Mouse (Mus musculus) forebrain, postnatal 0 days (tissue): ENCODE results near the gene Gm340. TPM values are rescaled to one million over a fixed set of nuclear protein-coding genes. Genes with fewer than 3 reads are reported as not detected.

ENCODE experiments used
- ATAC-seq: fragments of 200-750 bp; cut with Nextera tagmentation; 2 replicates; pipeline ENCODE4 v1.8.0; 2017; ENCODE audit warnings: mild to moderate bottlenecking, moderate library complexity
- DNase-seq: peaks from one replicate; pipeline ENCODE4 v3.0.0-alpha.2; 2015
- H3K27ac ChIP-seq: fragments of 300-500 bp; sonication (generic); 2 replicates; pipeline ENCODE4 v1.5.1; 2014; ENCODE audit warnings: low read depth, mild to moderate bottlenecking, antibody characterized with exemption, low read length, moderate library complexity, mixed read lengths
- H3K27me3 ChIP-seq: fragments of 300-500 bp; sonication (generic); 2 replicates; pipeline ENCODE4 v1.6.1; 2014; ENCODE audit warnings: mild to moderate bottlenecking, low read length, mixed read lengths; ENCODE audit not compliant: insufficient read depth
- H3K36me3 ChIP-seq: fragments of 300-500 bp; sonication (generic); 2 replicates; pipeline ENCODE4 v1.6.1; 2014; ENCODE audit warnings: mild to moderate bottlenecking, moderate library complexity; ENCODE audit not compliant: insufficient read depth
- H3K4me1 ChIP-seq: fragments of 300-500 bp; sonication (generic); 2 replicates; pipeline ENCODE4 v1.6.1; 2014; ENCODE audit warnings: antibody characterized with exemption; ENCODE audit not compliant: insufficient read depth
- H3K4me2 ChIP-seq: fragments of 300-500 bp; sonication (generic); 2 replicates; pipeline ENCODE4 v1.6.1; 2014; ENCODE audit warnings: low read depth, mild to moderate bottlenecking, moderate library complexity
- H3K4me3 ChIP-seq: fragments of 300-500 bp; sonication (generic); 2 replicates; pipeline ENCODE4 v1.5.1; 2014; ENCODE audit warnings: low read depth, low read length, mixed read lengths
- H3K9ac ChIP-seq: fragments of 300-500 bp; sonication (generic); 2 replicates; pipeline ENCODE4 v1.6.1; 2014; ENCODE audit warnings: mild to moderate bottlenecking
- H3K9me3 ChIP-seq: fragments of 300-500 bp; sonication (generic); 2 replicates; pipeline ENCODE4 v1.6.1; 2016; ENCODE audit warnings: low read length
- CTCF ChIP-seq: sonication (generic); IDR thresholded peaks from 2 replicates; pipeline ENCODE4 v1.5.1; 2016; ENCODE audit warnings: antibody characterized with exemption, control low read depth, low read depth
- WGBS: fragments of 180-500 bp; shearing (Covaris S2); extraction: QIAGEN DNeasy Blood & Tissue Kit; methylation state at CpG from one replicate; pipeline ENCODE4 v1.1.7; 2014; 5-methylcytosine and 5-hydroxymethylcytosine counted together
- polyA plus RNA-seq: library from polyadenylated mRNA; unstranded; fragments of >200 nt; fragmentation: Nextera tagmentation; extraction: Ambion mirVana; gene quantifications from 2 replicates; pipeline ENCODE4 v1.2.1, GENCODE M21; 2015
- total RNA-seq: library from RNA; depleted of rRNA; stranded (reverse); fragments of >200 nt; gene quantifications from 2 replicates; pipeline ENCODE4 v1.2.3, GENCODE M21; 2014

Gm340 gene
- total and polyA plus RNA-seq, 2 experiments from 2014 or later: 1.7 to 7.6 TPM

DNA sequence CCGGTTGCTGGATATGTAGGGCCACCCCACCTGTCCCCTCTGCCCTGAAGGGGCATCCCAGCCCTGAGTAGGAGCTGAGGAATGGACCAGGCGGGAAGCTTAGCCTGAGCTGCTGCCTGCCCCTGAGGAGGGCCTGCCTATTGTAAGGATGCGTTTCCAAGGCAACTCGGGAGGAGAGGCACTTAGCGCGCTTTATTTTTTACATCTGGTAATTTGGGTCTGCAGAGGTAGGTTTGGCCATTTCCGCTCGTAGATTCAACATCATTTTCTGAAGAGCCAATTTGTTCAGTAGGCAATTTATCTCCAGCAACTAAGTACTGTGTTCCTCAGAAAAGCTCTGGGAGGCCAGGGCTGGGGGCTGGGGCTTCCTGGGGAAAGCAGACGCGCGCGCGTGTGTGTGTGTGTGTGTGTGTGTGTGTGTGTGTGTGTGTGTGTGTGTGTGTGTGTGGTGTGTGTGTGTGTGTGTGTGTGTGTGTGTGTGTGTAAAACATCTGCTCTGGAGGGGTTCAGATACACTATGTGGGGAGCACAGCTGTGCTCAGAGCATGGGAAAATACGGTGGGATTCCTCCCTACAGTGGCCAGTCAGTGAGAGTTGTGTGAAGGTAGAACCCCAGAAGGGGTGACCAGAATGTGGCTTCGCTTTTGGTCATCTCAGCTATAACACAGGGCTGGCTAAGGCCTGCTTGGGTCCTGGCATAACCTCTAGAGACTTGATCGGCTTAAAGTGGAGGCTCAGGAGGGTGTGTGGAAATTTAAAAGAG, 31.3 kb downstream of the Gm340 start:
- 14% methylated on average over 16 of the region's 16 CpGs for WGBS
- H3K27me3 ChIP-seq: no peaks in the 10 kb centered on the region
- no peak overlapping the region for H3K4me3 ChIP-seq
- H3K27ac ChIP-seq: peak overlapping the region; percentile 35; the same call in 1 of the 2 replicates
- H3K9ac ChIP-seq: no peak overlapping the region
- ATAC-seq: peak; percentile 76
- H3K4me2 ChIP-seq: peak overlapping the region; percentile 15; the same call in 1 of the 2 replicates
- H3K36me3 ChIP-seq: peaks cover 4% of the 10 kb centered on the region; the same call in 1 of the 2 replicates
- peaks cover 13% of the 10 kb centered on the region; the same call in 1 of the 2 replicates for H3K4me1 ChIP-seq
- DNase-seq: peak; percentile 64
- TF ChIP-seq CTCF: no peak
- H3K9me3 ChIP-seq: no peaks in the 10 kb centered on the region

DNA sequence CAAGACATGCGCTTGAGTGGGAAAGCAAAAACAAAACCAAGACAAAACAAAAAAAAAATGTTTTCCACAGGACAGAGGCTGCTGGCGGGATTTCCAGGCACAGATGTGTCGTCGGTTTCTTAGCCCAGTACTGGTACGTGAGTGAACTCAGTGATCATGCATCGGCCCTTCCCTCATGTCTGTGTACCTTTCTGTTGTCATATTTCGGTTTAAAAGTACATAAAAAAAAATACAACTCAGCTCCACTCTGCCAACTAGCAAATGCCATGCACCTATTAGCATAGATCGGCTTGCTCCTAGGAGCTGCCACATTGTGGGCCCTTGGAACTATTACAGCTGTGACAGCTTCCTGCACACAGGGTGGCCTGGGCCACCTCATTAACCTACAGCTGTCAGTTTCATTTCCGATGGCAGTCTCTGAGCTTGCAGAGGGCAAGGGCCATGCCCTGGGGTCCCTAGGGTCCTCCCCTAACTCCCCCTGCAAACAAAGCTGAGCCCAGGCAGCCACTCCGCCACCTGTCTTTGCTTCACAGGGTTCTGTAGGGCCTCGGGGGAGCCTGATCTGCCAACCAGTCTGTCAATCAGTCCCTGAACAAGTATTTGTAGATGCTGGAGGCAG, 33.5 kb downstream of the Gm340 start:
- Histone ChIP-seq H3K9me3 (no peaks in the 10 kb centered on the region), H3K4me2 (no peak overlapping the region), H3K9ac (no peak overlapping the region), H3K27ac (no peak overlapping the region), H3K4me1 (peaks cover 16% of the 10 kb centered on the region; the same call in 1 of the 2 replicates), H3K4me3 (no peak overlapping the region), H3K27me3 (no peaks in the 10 kb centered on the region), H3K36me3 (peaks cover under 1% of the 10 kb centered on the region; the same call in 1 of the 2 replicates)
- 58% methylated on average over 11 of the region's 11 CpGs for WGBS
- TF ChIP-seq CTCF: no peak
- DNase-seq (no peak), ATAC-seq (no peak)

- WGBS: 84% methylated on average over 6 of the region's 6 CpGs
- Histone ChIP-seq H3K4me1 (peaks cover 16% of the 10 kb centered on the region; the same call in 1 of the 2 replicates), H3K27me3 (no peaks in the 10 kb centered on the region), H3K9ac (no peak overlapping the region), H3K4me2 (no peak overlapping the region), H3K4me3 (no peak overlapping the region), H3K27ac (no peak overlapping the region), H3K9me3 (no peaks in the 10 kb centered on the region), H3K36me3 (no peaks in the 10 kb centered on the region)
- TF ChIP-seq CTCF: no peak
- DNase-seq: no peak
- ATAC-seq: no peak
Measured at GRCm38 (mm10) chr19:41616274-41616673, 34.1 kb downstream of the Gm340 start.

DNA sequence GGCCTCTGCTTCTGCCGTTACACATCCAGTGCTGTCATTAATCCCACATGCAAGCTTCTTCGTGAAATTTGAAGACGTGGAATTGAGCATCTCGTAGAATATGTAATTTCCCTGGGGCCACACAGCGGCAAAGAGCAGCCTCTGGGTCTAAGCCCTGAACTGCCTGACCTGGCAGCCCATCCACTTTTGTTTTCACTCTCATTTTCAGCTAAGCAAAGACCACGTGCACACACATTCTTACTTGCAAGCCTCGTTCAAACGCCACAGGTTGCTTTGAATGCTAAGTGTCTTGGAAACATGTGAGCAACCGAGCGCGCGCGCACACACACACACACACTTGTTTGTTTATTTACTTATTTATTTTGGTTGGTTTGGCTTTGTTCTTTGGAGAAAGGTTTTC, 34.9 kb downstream of the Gm340 start:
- H3K9ac ChIP-seq: no peak overlapping the region
- H3K4me1 ChIP-seq: peaks cover 16% of the 10 kb centered on the region; the same call in 1 of the 2 replicates
- no peak overlapping the region for H3K27ac ChIP-seq
- no peaks in the 10 kb centered on the region for H3K27me3 ChIP-seq
- no peaks in the 10 kb centered on the region for H3K36me3 ChIP-seq
- no peak overlapping the region for H3K4me2 ChIP-seq
- H3K9me3 ChIP-seq: no peaks in the 10 kb centered on the region
- DNase-seq (no peak), ATAC-seq (no peak)
- H3K4me3 ChIP-seq: no peak overlapping the region
- no peak for TF ChIP-seq CTCF
- WGBS: 62% methylated on average over 13 of the region's 13 CpGs

DNA sequence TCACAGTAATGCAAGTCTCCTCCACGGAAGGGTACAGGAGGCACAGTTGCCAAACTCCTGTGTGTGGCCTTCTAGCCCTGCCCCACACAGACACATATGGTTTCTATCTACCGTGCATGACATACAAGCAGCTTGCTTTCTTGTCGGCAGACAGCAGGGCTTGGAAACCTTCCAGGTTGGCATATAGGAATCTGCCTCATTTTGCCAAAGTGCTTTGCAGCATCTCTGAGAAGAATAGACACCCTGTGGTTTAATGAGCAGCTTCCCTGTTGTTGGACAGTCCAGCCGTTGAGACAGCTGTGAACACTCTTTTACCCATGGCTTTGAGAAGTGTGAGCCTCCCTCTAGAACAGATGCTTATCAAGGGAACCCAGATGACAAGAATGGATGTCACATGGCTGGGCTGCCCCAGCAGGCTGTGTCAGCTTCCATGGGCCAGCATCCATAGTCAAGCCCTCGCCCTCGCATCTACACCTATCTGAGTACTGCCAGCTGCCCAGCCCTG, 36.0 kb downstream of the Gm340 start:
- H3K36me3 ChIP-seq: no peaks in the 10 kb centered on the region
- no peak overlapping the region for H3K4me2 ChIP-seq
- no peaks in the 10 kb centered on the region for H3K27me3 ChIP-seq
- no peak overlapping the region for H3K9ac ChIP-seq
- peak; percentile 75 for DNase-seq
- H3K4me3 ChIP-seq: no peak overlapping the region
- ATAC-seq: peak; percentile 56
- TF ChIP-seq CTCF: no peak
- 30% methylated on average over 6 of the region's 6 CpGs for WGBS
- no peaks in the 10 kb centered on the region for H3K9me3 ChIP-seq
- peaks cover 12% of the 10 kb centered on the region; the same call in 1 of the 2 replicates for H3K4me1 ChIP-seq
- no peak overlapping the region for H3K27ac ChIP-seq

- Histone ChIP-seq H3K9me3 (no peaks in the 10 kb centered on the region), H3K27ac (no peak overlapping the region), H3K4me2 (no peak overlapping the region), H3K4me3 (no peak overlapping the region), H3K36me3 (peaks cover 1% of the 10 kb centered on the region; the same call in 1 of the 2 replicates), H3K9ac (no peak overlapping the region), H3K4me1 (peaks cover 11% of the 10 kb centered on the region; the same call in 1 of the 2 replicates), H3K27me3 (no peaks in the 10 kb centered on the region)
- TF ChIP-seq CTCF: no peak
- DNase-seq: no peak
- ATAC-seq: no peak
- WGBS: 75% methylated on average over 19 of the region's 19 CpGs
Measured at GRCm38 (mm10) chr19:41618771-41619385, 36.7 kb downstream of the Gm340 start.
